Mouse (Mus musculus) embryonic facial prominence, embryonic 12.5 days (tissue): ENCODE data around the gene Ttll8. TPM values are rescaled to one million over a fixed set of nuclear protein-coding genes. Genes with fewer than 3 reads are reported as not detected.

Source experiments
- ATAC-seq: fragments of 200-750 bp; cut with Nextera tagmentation; 2 replicates; pipeline ENCODE4 v1.8.0; 2017; ENCODE audit not compliant: insufficient number of reproducible peaks, insufficient read depth, low FRiP score, low TSS enrichment
- H3K27ac ChIP-seq: fragments of 300-500 bp; sonication (generic); 2 replicates; pipeline ENCODE4 v1.5.1; 2016; ENCODE audit warnings: mild to moderate bottlenecking
- H3K27me3 ChIP-seq: fragments of 300-500 bp; sonication (generic); 2 replicates; pipeline ENCODE4 v1.6.1; 2016; ENCODE audit warnings: mild to moderate bottlenecking, moderate library complexity
- H3K36me3 ChIP-seq: fragments of 300-500 bp; sonication (generic); 2 replicates; pipeline ENCODE4 v1.6.1; 2016; ENCODE audit warnings: mild to moderate bottlenecking
- H3K4me1 ChIP-seq: fragments of 300-500 bp; sonication (generic); 2 replicates; pipeline ENCODE4 v1.6.1; 2016
- H3K4me2 ChIP-seq: fragments of 300-500 bp; sonication (generic); replicated peaks from 2 replicates; pipeline ENCODE4 v1.6.1; 2016; ENCODE audit warnings: mild to moderate bottlenecking, moderate library complexity
- H3K4me3 ChIP-seq: fragments of 300-500 bp; sonication (generic); 2 replicates; pipeline ENCODE4 v1.5.1; 2016; ENCODE audit warnings: mild to moderate bottlenecking
- H3K9ac ChIP-seq: fragments of 300-500 bp; sonication (generic); 2 replicates; pipeline ENCODE4 v1.6.1; 2016; ENCODE audit warnings: mild to moderate bottlenecking, moderate library complexity
- H3K9me3 ChIP-seq: fragments of 300-500 bp; sonication (generic); 2 replicates; pipeline ENCODE4 v1.6.1; 2016; ENCODE audit warnings: mild to moderate bottlenecking, moderate library complexity
- WGBS: fragments of 180-500 bp; shearing (Covaris S2); methylation state at CpG from one replicate; pipeline ENCODE4 v1.1.7; 2016; 5-methylcytosine and 5-hydroxymethylcytosine counted together
- polyA plus RNA-seq: library from polyadenylated mRNA; unstranded; fragments of >200 nt; fragmentation: Nextera tagmentation; extraction: Ambion mirVana; gene quantifications from 2 replicates; pipeline ENCODE4 v1.2.1, GENCODE M21; 2016

The Ttll8 gene
- polyA plus RNA-seq, 1 experiment from 2014 or later: not detected

DNA sequence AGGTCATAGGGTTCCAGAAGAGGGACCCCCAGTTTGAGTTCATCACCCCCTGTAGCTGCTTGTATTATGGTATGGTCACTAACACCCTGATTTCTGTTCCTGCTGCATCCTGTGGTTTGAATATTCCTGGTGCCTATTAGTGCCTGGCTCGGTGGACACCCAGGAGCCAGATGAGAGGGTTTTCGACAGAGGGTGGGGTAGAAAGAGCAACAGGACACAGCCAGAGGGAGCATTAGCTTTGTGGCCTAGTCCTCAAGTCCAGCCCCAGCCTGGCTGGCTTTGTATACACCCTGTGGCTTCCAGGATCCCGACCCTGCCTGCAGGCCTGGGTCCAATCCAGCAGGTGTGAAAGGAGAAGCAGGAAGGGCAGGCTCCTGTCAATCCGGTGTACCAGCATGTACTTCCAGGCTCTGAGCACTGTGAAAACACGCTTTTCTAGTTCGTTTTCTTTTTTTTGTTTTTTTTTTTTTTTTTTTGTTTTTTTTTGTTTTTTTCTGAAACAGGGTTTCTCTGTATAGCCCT, 98.3 kb downstream of the Ttll8 start:
- H3K4me2 ChIP-seq: no peak overlapping the region
- no peak overlapping the region for H3K9ac ChIP-seq
- H3K27ac ChIP-seq: no peak overlapping the region
- peaks cover 26% of the 10 kb centered on the region for H3K4me1 ChIP-seq
- no peaks in the 10 kb centered on the region for H3K27me3 ChIP-seq
- H3K36me3 ChIP-seq: no peaks in the 10 kb centered on the region
- ATAC-seq: no peak
- no peaks in the 10 kb centered on the region for H3K9me3 ChIP-seq
- H3K4me3 ChIP-seq: no peak overlapping the region
- 70% methylated on average over 6 of the region's 6 CpGs for WGBS

DNA sequence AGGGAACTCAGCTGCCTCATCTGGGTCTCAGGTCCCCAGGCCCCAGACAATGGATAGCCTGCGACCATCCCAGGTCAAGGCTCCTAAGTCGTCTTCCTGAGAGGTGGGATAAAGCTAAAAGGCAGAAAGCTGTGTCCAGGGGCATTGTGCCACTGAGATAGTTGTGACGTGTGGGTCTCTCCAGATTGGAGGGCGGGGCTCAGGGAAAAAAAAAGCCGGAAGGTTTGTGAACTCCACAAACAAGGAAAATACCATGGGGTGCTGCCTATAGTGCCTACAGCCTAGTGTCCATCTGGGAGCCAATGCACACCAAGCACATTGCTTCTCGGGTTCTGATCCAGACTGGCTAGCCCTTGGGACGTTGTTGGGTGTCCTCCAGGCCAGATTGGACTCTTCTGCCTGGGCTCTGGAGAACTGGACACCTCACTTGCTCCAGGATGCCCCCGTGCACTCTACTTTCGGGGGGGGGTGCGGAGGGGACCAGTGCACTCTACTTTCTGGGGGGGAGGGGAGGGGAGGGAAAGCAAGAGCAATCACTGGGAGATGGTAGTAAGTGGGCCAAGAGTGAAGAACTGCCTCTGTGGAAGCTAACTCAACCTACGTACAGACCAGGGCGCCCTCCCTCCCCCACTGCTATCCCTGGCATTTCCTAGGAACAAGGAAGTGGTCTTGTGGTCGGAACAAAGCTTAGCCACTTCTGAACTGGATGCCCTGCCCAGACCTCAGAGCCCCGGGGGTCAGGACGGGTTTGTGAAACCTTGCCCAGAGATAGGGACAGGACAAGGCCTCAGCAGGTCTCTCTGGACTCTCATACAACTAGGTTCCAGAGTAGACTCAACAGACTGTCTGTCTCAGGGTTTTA, 99.0 kb downstream of the Ttll8 start:
- ATAC-seq: no peak
- Histone ChIP-seq H3K4me1 (peaks cover 31% of the 10 kb centered on the region), H3K36me3 (no peaks in the 10 kb centered on the region), H3K9me3 (no peaks in the 10 kb centered on the region), H3K9ac (no peak overlapping the region), H3K27me3 (no peaks in the 10 kb centered on the region), H3K4me2 (no peak overlapping the region), H3K4me3 (no peak overlapping the region), H3K27ac (no peak overlapping the region)
- 63% methylated on average over 15 of the region's 15 CpGs for WGBS

DNA sequence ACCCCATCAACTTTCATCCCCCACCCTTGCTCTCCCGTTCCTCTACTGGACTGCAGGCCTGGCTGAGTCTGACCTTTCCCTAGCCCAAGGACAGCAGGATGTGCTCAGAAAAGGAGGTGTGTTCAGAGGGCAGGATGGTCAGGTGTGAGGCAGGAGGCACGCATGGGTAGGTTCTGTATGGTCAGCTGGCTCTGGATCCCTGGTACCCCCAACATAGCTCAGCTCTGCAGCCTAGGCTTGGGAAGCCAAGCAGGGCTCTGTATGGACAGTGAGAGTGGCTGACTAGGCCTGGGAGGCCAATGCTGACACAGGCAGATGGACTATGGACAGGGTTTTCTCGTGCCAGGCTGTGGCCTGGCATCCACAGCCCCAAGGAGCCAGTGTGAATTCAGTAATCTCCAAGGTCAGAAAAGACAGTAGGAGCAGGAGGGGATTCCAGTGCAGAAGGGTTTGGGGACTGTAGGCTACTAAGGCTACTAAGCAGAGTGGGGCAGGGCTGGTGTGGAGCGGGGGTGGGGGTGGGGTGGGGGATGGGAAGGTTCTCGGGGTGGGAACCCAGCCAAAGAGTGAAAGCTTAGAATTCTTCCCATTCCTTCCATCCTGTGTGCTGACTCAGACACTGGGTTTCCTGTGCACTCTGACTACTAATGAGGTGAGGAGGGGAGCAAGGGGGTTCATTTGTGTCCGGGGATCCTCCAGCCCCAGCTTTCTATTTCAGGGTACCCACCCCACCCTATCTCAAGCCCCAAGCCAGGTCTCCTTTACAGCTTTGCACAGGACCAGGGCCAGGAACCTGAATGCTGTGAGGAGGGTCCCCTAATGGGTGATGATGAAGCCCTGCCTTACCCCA, 99.9 kb downstream of the Ttll8 start:
- H3K4me3 ChIP-seq: no peak overlapping the region
- H3K36me3 ChIP-seq: no peaks in the 10 kb centered on the region
- no peaks in the 10 kb centered on the region for H3K9me3 ChIP-seq
- H3K27ac ChIP-seq: 0 out of 2 replicates have a peak overlapping the region, but pooled peaks have one; percentile 50
- H3K4me1 ChIP-seq: peaks cover 31% of the 10 kb centered on the region
- H3K9ac ChIP-seq: no peak overlapping the region; the same call in 1 of the 2 replicates
- no peak overlapping the region for H3K4me2 ChIP-seq
- no peak for ATAC-seq
- WGBS: 54% methylated on average over 6 of the region's 6 CpGs
- no peaks in the 10 kb centered on the region for H3K27me3 ChIP-seq

DNA sequence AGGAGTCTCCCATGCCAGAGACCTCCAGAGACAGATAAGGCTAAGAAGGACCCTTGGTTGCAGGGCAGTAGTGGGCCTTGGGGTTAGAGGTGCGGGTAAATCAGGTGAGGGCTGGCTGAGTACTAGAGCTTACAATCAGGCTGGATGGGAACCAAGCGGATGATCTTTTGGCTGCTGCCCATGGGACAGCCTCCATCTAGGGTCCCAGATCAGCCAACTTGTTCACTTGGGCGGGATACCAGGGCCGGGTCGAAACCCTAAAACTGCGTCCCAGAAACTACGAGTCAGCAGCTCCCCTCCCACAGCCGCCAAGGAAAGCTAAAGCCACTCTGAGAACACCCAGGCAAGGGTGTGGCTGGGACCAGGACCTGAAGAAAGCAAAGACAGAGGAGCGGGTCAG, 101.1 kb downstream of the Ttll8 start:
- Histone ChIP-seq H3K27me3 (no peaks in the 10 kb centered on the region), H3K27ac (no peak overlapping the region), H3K4me2 (no peak overlapping the region), H3K9ac (no peak overlapping the region), H3K9me3 (no peaks in the 10 kb centered on the region), H3K4me1 (peaks cover 31% of the 10 kb centered on the region), H3K4me3 (no peak overlapping the region), H3K36me3 (no peaks in the 10 kb centered on the region)
- 85% methylated on average over 9 of the region's 9 CpGs for WGBS
- ATAC-seq: no peak

DNA sequence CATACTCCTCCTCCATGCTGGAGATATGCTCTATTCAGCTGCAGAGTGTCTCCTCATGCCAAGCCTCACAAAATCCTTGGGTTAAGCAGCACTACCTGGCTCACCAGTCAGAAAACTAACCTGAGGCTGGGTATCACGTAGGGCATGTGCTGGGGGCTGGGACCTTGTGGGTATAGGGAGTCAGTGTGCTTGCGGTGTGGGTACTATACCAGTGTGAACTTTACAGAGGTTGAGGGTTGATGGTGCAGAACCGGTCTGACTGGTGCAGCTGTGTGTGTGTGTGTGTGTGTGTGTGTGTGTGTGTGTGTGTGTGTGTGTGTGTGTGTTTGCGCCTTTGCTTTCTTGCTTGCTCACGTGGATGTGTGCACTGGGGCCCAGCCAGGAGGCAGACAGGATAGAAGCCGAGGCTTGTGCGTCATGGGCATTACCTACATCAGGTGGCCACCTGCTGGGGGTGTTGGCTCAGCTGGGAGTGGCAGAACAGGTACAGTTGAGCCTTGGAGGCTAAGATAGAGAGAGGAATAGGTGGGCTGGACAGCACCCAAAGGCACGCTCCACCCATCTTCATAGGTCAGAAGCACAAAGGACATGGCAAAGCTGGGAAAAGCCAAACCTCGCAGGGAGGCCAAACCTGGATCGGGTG, 102.6 kb downstream of the Ttll8 start:
- Histone ChIP-seq H3K4me1 (peaks cover 31% of the 10 kb centered on the region), H3K27ac (no peak overlapping the region), H3K4me3 (no peak overlapping the region), H3K9me3 (no peaks in the 10 kb centered on the region), H3K9ac (no peak overlapping the region), H3K4me2 (no peak overlapping the region), H3K27me3 (no peaks in the 10 kb centered on the region), H3K36me3 (no peaks in the 10 kb centered on the region)
- 78% methylated on average over 10 of the region's 10 CpGs for WGBS
- no peak for ATAC-seq

DNA sequence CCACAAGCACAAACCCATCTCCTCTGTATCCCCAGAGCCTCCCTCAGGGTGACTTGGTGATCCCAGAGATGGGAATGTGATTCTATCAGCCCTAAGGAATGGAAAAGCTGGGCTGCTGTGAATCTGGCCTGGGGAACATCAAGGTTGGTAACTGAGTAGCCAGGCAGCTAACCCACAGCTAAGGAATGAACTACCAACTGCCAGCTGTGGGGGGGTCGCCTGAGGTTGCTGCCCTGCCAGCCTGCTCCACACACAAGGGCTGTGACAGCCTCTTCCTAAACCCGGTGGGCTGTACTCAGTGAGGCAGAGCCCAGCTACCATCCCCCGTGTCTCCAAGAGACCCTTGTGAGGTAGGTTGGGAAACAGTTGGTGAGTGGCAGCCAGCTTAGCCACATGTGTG, 103.1 kb downstream of the Ttll8 start:
- 32% methylated on average over 3 of the region's 3 CpGs for WGBS
- Histone ChIP-seq H3K27me3 (no peaks in the 10 kb centered on the region), H3K9ac (no peak overlapping the region; the same call in 1 of the 2 replicates), H3K4me1 (peaks cover 31% of the 10 kb centered on the region), H3K4me2 (no peak overlapping the region), H3K27ac (no peak overlapping the region), H3K9me3 (no peaks in the 10 kb centered on the region), H3K36me3 (no peaks in the 10 kb centered on the region), H3K4me3 (no peak overlapping the region)
- no peak for ATAC-seq

DNA sequence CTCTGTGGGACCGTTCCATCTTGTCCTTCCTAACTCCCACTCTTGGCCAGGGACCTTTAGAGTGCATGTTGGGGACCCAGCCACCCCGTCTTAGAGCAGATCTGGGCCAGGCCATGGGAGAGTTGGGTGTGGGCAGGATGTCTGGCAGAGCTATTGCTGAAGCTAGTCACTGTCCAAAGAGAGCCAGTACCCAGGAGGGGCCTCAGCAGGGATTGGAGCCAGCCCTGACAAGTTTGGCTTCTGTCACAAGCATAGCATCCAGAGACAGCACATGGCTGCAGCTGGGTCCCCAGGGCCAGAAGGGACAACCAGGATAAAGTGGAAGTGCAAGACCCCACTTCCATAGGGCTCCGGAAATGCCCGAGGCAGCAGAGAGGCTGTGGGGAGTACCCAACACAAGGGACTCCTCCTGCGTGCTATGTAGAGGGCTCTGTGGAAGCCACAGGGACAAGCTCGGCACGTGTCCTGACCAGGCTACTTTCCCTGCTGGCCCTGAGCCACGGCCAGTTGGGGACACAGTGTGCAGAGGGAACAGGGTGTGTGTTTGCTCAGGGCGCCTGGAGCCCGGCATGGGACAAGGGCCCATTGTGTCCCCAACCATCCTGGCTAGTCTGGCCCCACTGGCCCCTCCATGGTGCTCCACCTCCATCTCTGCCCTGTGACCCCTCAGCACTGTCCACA, 103.9 kb downstream of the Ttll8 start:
- H3K36me3 ChIP-seq: no peaks in the 10 kb centered on the region
- no peak overlapping the region for H3K4me3 ChIP-seq
- no peaks in the 10 kb centered on the region for H3K27me3 ChIP-seq
- H3K9ac ChIP-seq: no peak overlapping the region
- H3K4me2 ChIP-seq: no peak overlapping the region
- H3K27ac ChIP-seq: no peak overlapping the region
- no peak for ATAC-seq
- WGBS: 36% methylated on average over 10 of the region's 10 CpGs
- H3K9me3 ChIP-seq: no peaks in the 10 kb centered on the region
- peaks cover 25% of the 10 kb centered on the region for H3K4me1 ChIP-seq

DNA sequence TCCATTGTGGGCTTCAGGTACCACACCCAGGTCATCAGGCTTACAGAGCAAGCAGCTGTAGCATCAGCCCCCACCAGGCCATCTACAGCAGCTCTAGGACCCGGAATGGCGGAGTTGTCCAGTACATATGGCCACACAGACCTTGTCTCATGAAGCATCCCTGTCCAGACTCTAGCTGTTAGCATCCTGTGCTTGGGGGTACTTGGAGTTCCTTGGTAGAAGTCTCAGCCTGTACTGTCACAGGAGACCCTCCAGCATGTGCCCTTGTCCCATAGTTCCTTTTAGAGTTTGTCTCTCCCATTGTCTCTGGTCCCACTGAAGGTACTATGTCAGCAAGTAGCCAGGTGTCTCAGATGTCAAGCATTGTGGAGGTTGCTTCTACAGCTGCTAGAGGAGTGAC, 104.6 kb downstream of the Ttll8 start:
- ATAC-seq: no peak
- Histone ChIP-seq H3K36me3 (no peaks in the 10 kb centered on the region), H3K4me2 (no peak overlapping the region), H3K27me3 (no peaks in the 10 kb centered on the region), H3K4me3 (no peak overlapping the region), H3K4me1 (peaks cover 18% of the 10 kb centered on the region), H3K9me3 (no peaks in the 10 kb centered on the region), H3K27ac (no peak overlapping the region), H3K9ac (no peak overlapping the region)
- WGBS: 85% methylated on average over 2 of the region's 2 CpGs

DNA sequence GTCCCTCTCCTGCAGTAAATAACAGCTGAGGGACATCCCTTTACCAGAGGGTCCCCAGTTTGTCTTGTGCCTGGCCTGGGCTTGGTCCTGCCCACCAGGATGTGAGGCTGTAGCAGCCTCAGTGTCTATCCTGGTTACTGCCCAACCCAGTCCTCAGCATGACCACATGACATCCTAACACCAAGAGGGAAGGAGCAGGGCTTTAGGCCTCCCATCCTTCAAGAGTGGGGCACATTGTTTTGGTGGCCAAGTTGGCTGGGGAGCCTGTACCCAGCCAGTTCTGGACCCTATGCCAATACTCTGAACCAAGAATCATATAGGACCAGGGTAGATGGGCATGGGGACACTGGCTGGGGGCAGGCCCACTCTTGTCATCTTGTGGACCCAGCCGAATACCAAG, 105.6 kb downstream of the Ttll8 start:
- no peak for ATAC-seq
- 92% methylated on average over 1 of the region's 1 CpGs for WGBS
- Histone ChIP-seq H3K27ac (no peak overlapping the region), H3K4me2 (no peak overlapping the region), H3K4me1 (peaks cover 14% of the 10 kb centered on the region; the same call in 1 of the 2 replicates), H3K9ac (no peak overlapping the region), H3K4me3 (no peak overlapping the region), H3K9me3 (no peaks in the 10 kb centered on the region), H3K36me3 (no peaks in the 10 kb centered on the region), H3K27me3 (no peaks in the 10 kb centered on the region)

DNA sequence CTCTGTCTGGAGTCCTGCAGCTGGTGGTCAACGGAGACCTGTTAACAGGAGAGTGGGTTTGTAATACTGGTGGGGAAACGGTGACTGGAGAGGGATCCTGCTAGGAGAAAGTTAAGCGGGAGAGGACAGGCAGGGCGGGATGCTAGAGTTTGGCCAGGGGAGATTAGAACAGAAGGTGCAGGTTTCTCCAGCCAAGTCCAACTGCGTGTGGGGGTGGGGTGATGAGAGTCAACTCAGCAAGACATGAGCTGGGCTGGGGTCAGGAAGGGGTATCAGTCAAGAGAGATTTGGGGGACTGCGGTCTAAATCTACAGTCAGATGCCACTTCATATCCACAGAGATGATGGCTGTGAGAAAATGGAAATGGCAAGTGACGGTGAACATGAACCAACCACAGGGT, 109.3 kb downstream of the Ttll8 start:
- no peak for ATAC-seq
- Histone ChIP-seq H3K36me3 (no peaks in the 10 kb centered on the region), H3K9ac (no peak overlapping the region), H3K4me1 (peaks cover 3% of the 10 kb centered on the region; the same call in 1 of the 2 replicates), H3K9me3 (no peaks in the 10 kb centered on the region), H3K4me3 (no peak overlapping the region), H3K27ac (no peak overlapping the region), H3K4me2 (no peak overlapping the region), H3K27me3 (no peaks in the 10 kb centered on the region)
- 90% methylated on average over 7 of the region's 7 CpGs for WGBS

DNA sequence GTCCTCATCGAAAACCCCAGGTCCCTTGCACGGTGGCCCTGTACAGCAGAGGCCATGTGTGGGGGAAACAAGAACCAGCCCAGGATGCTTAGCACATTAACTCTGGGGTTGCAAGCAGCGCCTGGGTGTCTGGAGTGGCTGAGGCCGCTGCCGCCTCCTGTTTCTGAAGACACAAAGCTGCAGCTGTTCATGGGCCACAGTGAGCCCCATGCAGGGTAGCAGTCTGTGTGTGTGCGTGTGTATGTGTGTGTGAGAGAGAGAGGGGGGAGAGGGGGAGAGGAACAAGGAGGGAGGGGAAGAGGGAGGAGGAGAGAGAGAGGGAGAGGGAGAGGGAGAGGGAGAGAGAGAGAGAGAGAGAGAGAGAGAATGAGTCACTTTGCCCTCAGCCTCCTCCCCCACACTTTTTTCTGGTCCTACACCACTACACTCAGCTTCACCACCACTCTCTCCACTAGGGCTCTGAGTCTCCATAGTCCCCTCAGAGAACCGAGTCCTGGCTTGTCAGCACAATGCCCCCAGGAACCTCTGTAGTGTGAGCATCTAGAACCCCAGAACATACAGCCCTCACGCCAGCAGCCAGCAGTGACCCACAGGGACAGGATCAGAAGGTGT, 110.6 kb downstream of the Ttll8 start:
- Histone ChIP-seq H3K36me3 (no peaks in the 10 kb centered on the region), H3K4me3 (no peak overlapping the region), H3K27ac (peak overlapping the region; percentile 48), H3K4me2 (no peak overlapping the region), H3K4me1 (peaks cover 11% of the 10 kb centered on the region), H3K27me3 (no peaks in the 10 kb centered on the region), H3K9me3 (no peaks in the 10 kb centered on the region), H3K9ac (no peak overlapping the region)
- ATAC-seq: peak; percentile 60; the same call in 1 of the 2 replicates
- 29% methylated on average over 8 of the region's 8 CpGs for WGBS
